Mouse (Mus musculus): Measurements from ENCODE around the gene Mcu.

Gene Mcu

GRCm38 (mm10) chr10:59438651-59439050 is 177.8 kb downstream of the Mcu start:
- in situ Hi-C loops (cut with MboI, MseI), result no loop called here

GRCm38 (mm10) chr10:59435746-59436145 is 180.7 kb downstream of the Mcu start:
- in situ Hi-C loops (cut with MboI, MseI), result no loop called here

GRCm38 (mm10) chr10:59430701-59431218 is 185.7 kb downstream of the Mcu start:
- in situ Hi-C loops (cut with MboI, MseI), result no loop called here

GRCm38 (mm10) chr10:59429448-59430135 is 186.9 kb downstream of the Mcu start:
- in situ Hi-C loops (cut with MboI, MseI), result no loop called here

- in situ Hi-C loops (cut with MboI, MseI), result no loop called here
These were observed 190.1 kb downstream of the Mcu start for GRCm38 (mm10) chr10:59426371-59426770.

- in situ Hi-C loops (cut with MboI, MseI), result no loop called here
These were observed 191.1 kb downstream of the Mcu start for GRCm38 (mm10) chr10:59425369-59425768.

GRCm38 (mm10) chr10:59424453-59424852 is 192.0 kb downstream of the Mcu start:
- in situ Hi-C loops (cut with MboI, MseI), result no loop called here

- in situ Hi-C loops (cut with MboI, MseI), result no loop called here
These were observed 197.0 kb downstream of the Mcu start for GRCm38 (mm10) chr10:59419516-59419915.

- in situ Hi-C loops (cut with MboI, MseI), result no loop called here
These were observed 199.9 kb downstream of the Mcu start for GRCm38 (mm10) chr10:59416623-59417022.

- in situ Hi-C loops (cut with MboI, MseI), result no loop called here
These were observed 202.8 kb downstream of the Mcu start for GRCm38 (mm10) chr10:59413711-59414110.

GRCm38 (mm10) chr10:59410264-59410663 is 206.2 kb downstream of the Mcu start:
- in situ Hi-C loops (cut with MboI, MseI), result no loop called here

GRCm38 (mm10) chr10:59408499-59408898 is 208.0 kb downstream of the Mcu start:
- in situ Hi-C loops (cut with MboI, MseI), result no loop called here

- in situ Hi-C loops (cut with MboI, MseI), result no loop called here
These were observed 212.7 kb downstream of the Mcu start for GRCm38 (mm10) chr10:59403793-59404149.

GRCm38 (mm10) chr10:59402899-59403792 is 213.3 kb downstream of the Mcu start, which contains the start of gene Pla2g12b:
Pla2g12b (plus strand) TSS chr10:59403660.
- in situ Hi-C loops (cut with MboI, MseI), result no loop called here
